Mouse (Mus musculus): ENCODE measurements at regions not wholly inside any gene's neighbourhood (a gene's known extent, or its start where the extent isn't known, plus 50 kb on each side); places are given as distances from the start of the nearest gene placed in this dataset.

DNA sequence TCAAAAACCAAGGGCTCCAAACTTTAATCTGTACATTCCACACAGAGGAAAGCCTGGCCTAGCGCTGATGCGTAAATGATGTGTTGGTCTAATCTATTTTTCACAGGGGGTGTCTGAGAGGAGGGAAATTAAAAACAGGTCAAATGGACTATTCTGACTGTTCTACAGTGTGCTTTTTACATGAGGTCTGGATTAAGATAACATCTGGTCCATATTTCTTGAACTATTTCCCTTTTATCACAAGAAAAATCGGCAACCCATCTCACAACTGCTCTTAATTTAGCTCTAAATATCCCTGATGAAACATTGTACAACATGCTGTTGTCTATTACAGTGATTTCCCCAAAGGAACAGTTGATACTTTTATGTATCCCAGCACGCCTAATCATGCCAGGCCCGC is 149.4 kb upstream of the Cdkn3 start:
- TF ChIP-seq MAFK (IDR thresholded peaks at IDR 0.05; ENCODE audit: insufficient read depth, low read depth, low read length) = no peak
- TF ChIP-seq HCFC1 (IDR thresholded peaks at IDR 0.05; ENCODE audit: borderline replicate concordance, insufficient read depth, low read length) = no peak
- no peak for TF ChIP-seq CHD2 (IDR thresholded peaks at IDR 0.05; ENCODE audit: low read depth, low read length)
- TF ChIP-seq ZC3H11A (IDR thresholded peaks at IDR 0.05; ENCODE audit: borderline replicate concordance, low read depth, low read length) = no peak
- no peak for TF ChIP-seq ZNF384 (IDR thresholded peaks at IDR 0.05; ENCODE audit: low read depth, low read length)
- H3K4me1 ChIP-seq (ENCODE audit: control insufficient read depth in 2 of 2, insufficient read depth in 2 of 2, low read length in 2 of 2, poor library complexity in 1 of 2) = no peaks in the 10 kb centered on the region
- no peak overlapping the region for H3K27ac ChIP-seq (ENCODE audit: insufficient read depth, low read depth, low read length, poor library complexity, severe bottlenecking)
- H3K4me3 ChIP-seq (ENCODE audit: insufficient read depth in 1 of 2, low read depth in 1 of 2, low read length in 2 of 2, poor library complexity in 1 of 2, severe bottlenecking in 1 of 2) = no peak overlapping the region
- in situ Hi-C loops (cut with MboI; ENCODE audit: low sequenced_read_pairs in 2 of 2, unreplicated experiment in 2 of 2) = no loop called here
- no peaks in the 10 kb centered on the region for H3K9me3 ChIP-seq (ENCODE audit: control insufficient read depth, insufficient read depth, low read depth, low read length)
- no peaks in the 10 kb centered on the region for H3K36me3 ChIP-seq (ENCODE audit: control insufficient read depth, insufficient read depth, low read length, poor library complexity, severe bottlenecking)
- no peak overlapping the region for H3K9ac ChIP-seq (ENCODE audit: insufficient read depth, low read depth, low read length, poor library complexity, severe bottlenecking)
- DNase-seq (ENCODE audit: low read depth, low spot score) = no peak

- DNase-seq (ENCODE audit: low read depth, low spot score) = no peak
- Histone ChIP-seq H3K9me3 (ENCODE audit: control insufficient read depth, insufficient read depth, low read depth, low read length) (no peaks in the 10 kb centered on the region), H3K36me3 (ENCODE audit: control insufficient read depth, insufficient read depth, low read length, poor library complexity, severe bottlenecking) (no peaks in the 10 kb centered on the region), H3K9ac (ENCODE audit: insufficient read depth, low read depth, low read length, poor library complexity, severe bottlenecking) (no peak overlapping the region), H3K4me1 (ENCODE audit: control insufficient read depth in 2 of 2, insufficient read depth in 2 of 2, low read length in 2 of 2, poor library complexity in 1 of 2) (no peaks in the 10 kb centered on the region), H3K27ac (ENCODE audit: insufficient read depth, low read depth, low read length, poor library complexity, severe bottlenecking) (no peak overlapping the region), H3K4me3 (ENCODE audit: insufficient read depth in 1 of 2, low read depth in 1 of 2, low read length in 2 of 2, poor library complexity in 1 of 2, severe bottlenecking in 1 of 2) (no peak overlapping the region)
- in situ Hi-C loops (cut with MboI; ENCODE audit: low sequenced_read_pairs in 2 of 2, unreplicated experiment in 2 of 2) = no loop called here
- TF ChIP-seq MAFK (IDR thresholded peaks at IDR 0.05; ENCODE audit: insufficient read depth, low read depth, low read length) (no peak), ZC3H11A (IDR thresholded peaks at IDR 0.05; ENCODE audit: borderline replicate concordance, low read depth, low read length) (no peak), CHD2 (IDR thresholded peaks at IDR 0.05; ENCODE audit: low read depth, low read length) (no peak)
These were observed 150.0 kb upstream of the Cdkn3 start for GRCm38 (mm10) chr14:46610226-46610855.

- no peak overlapping the region for H3K4me3 ChIP-seq (ENCODE audit: insufficient read depth in 1 of 2, low read depth in 1 of 2, low read length in 2 of 2, poor library complexity in 1 of 2, severe bottlenecking in 1 of 2)
- no peaks in the 10 kb centered on the region for H3K9me3 ChIP-seq (ENCODE audit: control insufficient read depth, insufficient read depth, low read depth, low read length)
- DNase-seq (ENCODE audit: low read depth, low spot score) = no peak
- no peaks in the 10 kb centered on the region for H3K36me3 ChIP-seq (ENCODE audit: control insufficient read depth, insufficient read depth, low read length, poor library complexity, severe bottlenecking)
- H3K4me1 ChIP-seq (ENCODE audit: control insufficient read depth in 2 of 2, insufficient read depth in 2 of 2, low read length in 2 of 2, poor library complexity in 1 of 2) = no peaks in the 10 kb centered on the region
- in situ Hi-C loops (cut with MboI; ENCODE audit: low sequenced_read_pairs in 2 of 2, unreplicated experiment in 2 of 2) = no loop called here
- TF ChIP-seq ZNF384 (IDR thresholded peaks at IDR 0.05; ENCODE audit: low read depth, low read length) (no peak), ZC3H11A (IDR thresholded peaks at IDR 0.05; ENCODE audit: borderline replicate concordance, low read depth, low read length) (no peak), HCFC1 (IDR thresholded peaks at IDR 0.05; ENCODE audit: borderline replicate concordance, insufficient read depth, low read length) (no peak), MAFK (IDR thresholded peaks at IDR 0.05; ENCODE audit: insufficient read depth, low read depth, low read length) (no peak), CHD2 (IDR thresholded peaks at IDR 0.05; ENCODE audit: low read depth, low read length) (no peak)
- H3K9ac ChIP-seq (ENCODE audit: insufficient read depth, low read depth, low read length, poor library complexity, severe bottlenecking) = no peak overlapping the region
- no peak overlapping the region for H3K27ac ChIP-seq (ENCODE audit: insufficient read depth, low read depth, low read length, poor library complexity, severe bottlenecking)
These were observed 153.6 kb upstream of the Cdkn3 start for GRCm38 (mm10) chr14:46606694-46607093.

DNA sequence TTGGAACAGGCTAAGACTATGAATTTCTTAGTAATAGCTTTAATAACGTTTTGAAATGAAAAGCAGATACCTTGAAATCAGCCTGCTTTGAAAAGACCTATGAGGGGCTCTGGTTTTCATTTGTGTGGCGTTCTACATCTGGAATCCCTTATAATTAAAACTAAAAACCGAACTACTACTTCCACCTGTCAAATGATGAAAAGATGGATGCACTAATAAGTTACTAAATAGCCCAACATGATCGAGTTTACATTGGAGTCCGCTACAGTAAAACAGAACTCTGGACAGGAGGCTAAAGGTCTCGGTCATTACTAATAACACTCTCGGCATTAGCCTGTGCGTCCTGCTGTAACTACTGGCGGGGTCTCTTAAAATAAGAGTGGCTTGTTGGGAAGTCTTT is 154.3 kb upstream of the Cdkn3 start:
- H3K27ac ChIP-seq (ENCODE audit: insufficient read depth, low read depth, low read length, poor library complexity, severe bottlenecking) = no peak overlapping the region
- in situ Hi-C loops (cut with MboI; ENCODE audit: low sequenced_read_pairs in 2 of 2, unreplicated experiment in 2 of 2) = no loop called here
- no peaks in the 10 kb centered on the region for H3K4me1 ChIP-seq (ENCODE audit: control insufficient read depth in 2 of 2, insufficient read depth in 2 of 2, low read length in 2 of 2, poor library complexity in 1 of 2)
- no peak overlapping the region for H3K9ac ChIP-seq (ENCODE audit: insufficient read depth, low read depth, low read length, poor library complexity, severe bottlenecking)
- DNase-seq (ENCODE audit: low read depth, low spot score) = no peak
- TF ChIP-seq CHD2 (IDR thresholded peaks at IDR 0.05; ENCODE audit: low read depth, low read length) = no peak
- TF ChIP-seq ZC3H11A (IDR thresholded peaks at IDR 0.05; ENCODE audit: borderline replicate concordance, low read depth, low read length) = no peak
- no peak for TF ChIP-seq MAFK (IDR thresholded peaks at IDR 0.05; ENCODE audit: insufficient read depth, low read depth, low read length)
- TF ChIP-seq ZNF384 (IDR thresholded peaks at IDR 0.05; ENCODE audit: low read depth, low read length) = no peak
- TF ChIP-seq HCFC1 (IDR thresholded peaks at IDR 0.05; ENCODE audit: borderline replicate concordance, insufficient read depth, low read length) = no peak
- no peaks in the 10 kb centered on the region for H3K36me3 ChIP-seq (ENCODE audit: control insufficient read depth, insufficient read depth, low read length, poor library complexity, severe bottlenecking)
- H3K9me3 ChIP-seq (ENCODE audit: control insufficient read depth, insufficient read depth, low read depth, low read length) = no peaks in the 10 kb centered on the region
- no peak overlapping the region for H3K4me3 ChIP-seq (ENCODE audit: insufficient read depth in 1 of 2, low read depth in 1 of 2, low read length in 2 of 2, poor library complexity in 1 of 2, severe bottlenecking in 1 of 2)
